Comparison of ENCODE assay signal across 20 mouse cellular contexts in genomic region chr16:30033390-30033789, GRCm38 (mm10). TPM values are rescaled to one million over a fixed set of nuclear protein-coding genes. Genes with fewer than 3 reads are reported as not detected.
DNase-seq lines count a peak whose midpoint lies in the region; ATAC-seq lines count a peak whose summit lies in the region.
"Had no signal": no experiment of that assay in that cellular context is flagged by ENCODE, and none has a peak within 500 bp of the region (broad histone marks: within the 10 kb centered on the region; RNA-seq: fewer than 3 reads in every experiment).

No protein-coding gene starts in this region.

- ATAC-seq in granulocyte monocyte progenitor cell, adult 5-6 weeks (replicated peaks; ENCODE audit: poor library complexity, severe bottlenecking): no peak
- ATAC-seq: activated CD4-positive, CD25-positive, alpha-beta regulatory T cell, adult 4 months; CD4-positive, CD25-positive, alpha-beta regulatory T cell, adult 4 months; forebrain, embryonic 14.5 days; forebrain, postnatal 0 days; hindbrain, embryonic 16.5 days had no signal

- DNase-seq in 3T3-L1 (ENCODE audit: low read depth, low spot score): peak; percentile 46
- peak; percentile 76 for DNase-seq in adrenal gland, adult 2 months
- DNase-seq in adrenal gland, postnatal 14 days: peak; percentile 58
- DNase-seq in thymus, postnatal 14 days: no peak
- DNase-seq in ovary, adult 18-20 months (ENCODE audit: low spot score): no peak
- DNase-seq: cerebellum, adult 11 months; cerebellum, adult 2 months; cerebellum, adult 9-11 months; cerebellum, postnatal 25 days; forebrain, postnatal 0 days; gastrocnemius, postnatal 14 days; heart, adult 18-20 months; heart, postnatal 10 days; heart, postnatal 36 days; kidney, adult 11 months had no signal

RNA-seq across cellular contexts. Expression of gene Hes1, which starts 30.8 kb away (rescaled TPM):
- 10 to 100 TPM; 13.3 to 40.9 TPM for total RNA-seq in adrenal gland, adult 2 months (2021)
- polyA plus RNA-seq in adrenal gland, adult 2 months (2012; rRNA removed): 199 and 336 TPM in 2 replicates
- 21.0 and 26.6 TPM in 2 replicates for total RNA-seq in adrenal gland, postnatal 14 days (2021)
- not detected in 2 replicates for total RNA-seq in granulocyte monocyte progenitor cell, adult 5-6 weeks (2014; fragmentation: Nextera tagmentation)
- total RNA-seq in granulocyte monocyte progenitor cell, adult 5-6 weeks (2017): not detected in 2 replicates
- polyA plus RNA-seq: activated CD4-positive, CD25-positive, alpha-beta regulatory T cell, adult 4 months had no signal

Comparison
In these comparisons a context has a peak if more than half of its experiments do, and no peak if none do; other contexts are left out.
1. DNase-seq: peak in 3T3-L1 (single experiment), adrenal gland, adult 2 months (single experiment) and adrenal gland, postnatal 14 days (single experiment); none in thymus, postnatal 14 days (single experiment) and ovary, adult 18-20 months (single experiment).
2. RNA of gene Hes1, which starts 30.8 kb away (total RNA-seq): 13.3 to 40.9 TPM in adrenal gland, adult 2 months and 21.0 to 26.6 TPM in adrenal gland, postnatal 14 days; not detected in granulocyte monocyte progenitor cell, adult 5-6 weeks; every median in the first group is over 10 times any median in the second.